Mouse (Mus musculus): Measurements from ENCODE around the gene Osbpl7. TPM values are rescaled to one million over a fixed set of nuclear protein-coding genes. Genes with fewer than 3 reads are reported as not detected.

The Osbpl7 gene
- polyA plus RNA-seq, 1 experiment from 2014 or later, result 10.8 TPM

- no peaks in the 10 kb centered on the region for H3K9me3 ChIP-seq
- H3K4me2 ChIP-seq (replicated peaks), result no peak overlapping the region
- H3K27ac ChIP-seq (replicated peaks), result no peak overlapping the region
- no peak for ATAC-seq (ENCODE audit: low FRiP score, low read depth)
- H3K27me3 ChIP-seq, result no peaks in the 10 kb centered on the region
- H3K9ac ChIP-seq (replicated peaks), result no peak overlapping the region
- H3K4me3 ChIP-seq, result no peak overlapping the region
- H3K4me1 ChIP-seq, result no peaks in the 10 kb centered on the region
- peaks cover 25% of the 10 kb centered on the region for H3K36me3 ChIP-seq
- WGBS, result 90% methylated on average over 2 of the region's 2 CpGs
Observed at GRCm38 (mm10) chr11:97069770-97070169, 19.3 kb downstream of the Osbpl7 start.

- Histone ChIP-seq H3K4me3 (no peak overlapping the region), H3K4me2 (replicated peaks) (no peak overlapping the region), H3K4me1 (no peaks in the 10 kb centered on the region), H3K27me3 (no peaks in the 10 kb centered on the region), H3K9me3 (no peaks in the 10 kb centered on the region), H3K9ac (replicated peaks) (no peak overlapping the region), H3K36me3 (peaks cover 19% of the 10 kb centered on the region), H3K27ac (replicated peaks) (no peak overlapping the region)
- WGBS, result 60% methylated on average over 1 of the region's 1 CpGs
- ATAC-seq (ENCODE audit: low FRiP score, low read depth), result no peak
Observed at GRCm38 (mm10) chr11:97071129-97071528, 20.7 kb downstream of the Osbpl7 start.

- 0 out of 2 replicates have a peak, but pooled peaks have one; percentile 41 for ATAC-seq (ENCODE audit: low FRiP score, low read depth)
Observed at GRCm38 (mm10) chr11:97072533-97072932, 22.1 kb downstream of the Osbpl7 start.

GRCm38 (mm10) chr11:97074235-97074634, 23.8 kb downstream of the Osbpl7 start:
- WGBS, result 77% methylated on average over 8 of the region's 8 CpGs
- Histone ChIP-seq H3K4me3 (no peak overlapping the region), H3K27me3 (no peaks in the 10 kb centered on the region), H3K4me2 (replicated peaks) (no peak overlapping the region), H3K27ac (replicated peaks) (no peak overlapping the region), H3K36me3 (no peaks in the 10 kb centered on the region), H3K9ac (replicated peaks) (no peak overlapping the region), H3K4me1 (no peaks in the 10 kb centered on the region), H3K9me3 (no peaks in the 10 kb centered on the region)
- ATAC-seq (ENCODE audit: low FRiP score, low read depth), result no peak

More at GRCm38 (mm10) chr11:97072533-97072932, 22.1 kb downstream of the Osbpl7 start:
- H3K9ac ChIP-seq (replicated peaks), result no peak overlapping the region
- H3K4me1 ChIP-seq, result no peaks in the 10 kb centered on the region
- 35% methylated on average over 3 of the region's 3 CpGs for WGBS
- H3K27ac ChIP-seq (replicated peaks), result no peak overlapping the region
- no peaks in the 10 kb centered on the region for H3K27me3 ChIP-seq
- H3K4me2 ChIP-seq (replicated peaks), result no peak overlapping the region
- H3K9me3 ChIP-seq, result no peaks in the 10 kb centered on the region
- no peak overlapping the region for H3K4me3 ChIP-seq
- H3K36me3 ChIP-seq, result peaks cover 8% of the 10 kb centered on the region

- no peak overlapping the region for H3K9ac ChIP-seq (replicated peaks)
- no peak for ATAC-seq (ENCODE audit: low FRiP score, low read depth)
- peaks cover 6% of the 10 kb centered on the region for H3K27me3 ChIP-seq
- peaks cover 6% of the 10 kb centered on the region for H3K4me1 ChIP-seq
- no peaks in the 10 kb centered on the region for H3K36me3 ChIP-seq
- WGBS, result 59% methylated on average over 4 of the region's 4 CpGs
- H3K27ac ChIP-seq (replicated peaks), result no peak overlapping the region
- no peak overlapping the region for H3K4me3 ChIP-seq
- no peak overlapping the region for H3K4me2 ChIP-seq (replicated peaks)
- no peaks in the 10 kb centered on the region for H3K9me3 ChIP-seq
Observed at GRCm38 (mm10) chr11:97078751-97079150, 28.3 kb downstream of the Osbpl7 start.

GRCm38 (mm10) chr11:97080291-97080690, 29.9 kb downstream of the Osbpl7 start:
- no peak overlapping the region for H3K4me3 ChIP-seq
- peaks cover 14% of the 10 kb centered on the region for H3K27me3 ChIP-seq
- no peaks in the 10 kb centered on the region for H3K9me3 ChIP-seq
- no peak overlapping the region for H3K4me2 ChIP-seq (replicated peaks)
- no peak overlapping the region for H3K27ac ChIP-seq (replicated peaks)
- H3K9ac ChIP-seq (replicated peaks), result no peak overlapping the region
- H3K4me1 ChIP-seq, result peaks cover 12% of the 10 kb centered on the region
- ATAC-seq (ENCODE audit: low FRiP score, low read depth), result no peak
- no peaks in the 10 kb centered on the region for H3K36me3 ChIP-seq
- WGBS, result 8% methylated on average over 9 of the region's 9 CpGs

GRCm38 (mm10) chr11:97082977-97083376, 32.5 kb downstream of the Osbpl7 start:
- no peak for ATAC-seq (ENCODE audit: low FRiP score, low read depth)
- Histone ChIP-seq H3K4me1 (peaks cover 12% of the 10 kb centered on the region), H3K9me3 (0 out of 2 replicates have a peak, but pooled peaks cover 3% of the 10 kb centered on the region), H3K36me3 (no peaks in the 10 kb centered on the region), H3K27me3 (peaks cover 14% of the 10 kb centered on the region), H3K9ac (replicated peaks) (no peak overlapping the region), H3K27ac (replicated peaks) (no peak overlapping the region), H3K4me3 (no peak overlapping the region), H3K4me2 (replicated peaks) (no peak overlapping the region)
- WGBS, result 46% methylated on average over 11 of the region's 11 CpGs

GRCm38 (mm10) chr11:97083401-97084140, 33.1 kb downstream of the Osbpl7 start:
- 49% methylated on average over 22 of the region's 22 CpGs for WGBS
- no peak overlapping the region for H3K4me3 ChIP-seq

GRCm38 (mm10) chr11:97084821-97085505, 34.5 kb downstream of the Osbpl7 start:
- Histone ChIP-seq H3K9ac (replicated peaks) (no peak overlapping the region), H3K36me3 (no peaks in the 10 kb centered on the region), H3K4me3 (no peak overlapping the region), H3K9me3 (peaks cover 8% of the 10 kb centered on the region; the same call in 1 of the 2 replicates), H3K4me1 (peaks cover 12% of the 10 kb centered on the region), H3K27ac (replicated peaks) (no peak overlapping the region), H3K27me3 (peaks cover 14% of the 10 kb centered on the region), H3K4me2 (replicated peaks) (no peak overlapping the region)
- no peak for ATAC-seq (ENCODE audit: low FRiP score, low read depth)
- WGBS, result 91% methylated on average over 15 of the region's 15 CpGs

More at GRCm38 (mm10) chr11:97083401-97084140, 33.1 kb downstream of the Osbpl7 start:
- H3K4me1 ChIP-seq, result peaks cover 12% of the 10 kb centered on the region
- H3K9me3 ChIP-seq, result 0 out of 2 replicates have a peak, but pooled peaks cover 3% of the 10 kb centered on the region
- ATAC-seq (ENCODE audit: low FRiP score, low read depth), result no peak
- peaks cover 14% of the 10 kb centered on the region for H3K27me3 ChIP-seq
- H3K4me2 ChIP-seq (replicated peaks), result no peak overlapping the region
- no peak overlapping the region for H3K27ac ChIP-seq (replicated peaks)
- no peaks in the 10 kb centered on the region for H3K36me3 ChIP-seq
- H3K9ac ChIP-seq (replicated peaks), result no peak overlapping the region

GRCm38 (mm10) chr11:97086365-97086764, 35.9 kb downstream of the Osbpl7 start:
- no peak overlapping the region for H3K9ac ChIP-seq (replicated peaks)
- H3K27me3 ChIP-seq, result peaks cover 18% of the 10 kb centered on the region
- no peaks in the 10 kb centered on the region for H3K36me3 ChIP-seq
- WGBS, result 74% methylated on average over 6 of the region's 6 CpGs
- H3K4me3 ChIP-seq, result no peak overlapping the region
- H3K4me1 ChIP-seq, result peaks cover 12% of the 10 kb centered on the region
- H3K4me2 ChIP-seq (replicated peaks), result no peak overlapping the region
- H3K9me3 ChIP-seq, result peaks cover 8% of the 10 kb centered on the region; the same call in 1 of the 2 replicates
- no peak overlapping the region for H3K27ac ChIP-seq (replicated peaks)
- ATAC-seq (ENCODE audit: low FRiP score, low read depth), result no peak

- Histone ChIP-seq H3K9ac (replicated peaks) (no peak overlapping the region), H3K27ac (replicated peaks) (no peak overlapping the region), H3K9me3 (no peaks in the 10 kb centered on the region), H3K4me3 (no peak overlapping the region), H3K36me3 (no peaks in the 10 kb centered on the region), H3K4me1 (no peaks in the 10 kb centered on the region), H3K27me3 (peaks cover 31% of the 10 kb centered on the region), H3K4me2 (replicated peaks) (no peak overlapping the region)
- no peak for ATAC-seq (ENCODE audit: low FRiP score, low read depth)
- WGBS, result 68% methylated on average over 2 of the region's 2 CpGs
Observed at GRCm38 (mm10) chr11:97094600-97094999, 44.2 kb downstream of the Osbpl7 start.

GRCm38 (mm10) chr11:97098791-97099190, 48.4 kb downstream of the Osbpl7 start:
- H3K27ac ChIP-seq (replicated peaks), result no peak overlapping the region
- H3K4me3 ChIP-seq, result no peak overlapping the region
- ATAC-seq (ENCODE audit: low FRiP score, low read depth), result no peak
- no peaks in the 10 kb centered on the region for H3K9me3 ChIP-seq
- no peaks in the 10 kb centered on the region for H3K36me3 ChIP-seq
- H3K9ac ChIP-seq (replicated peaks), result no peak overlapping the region
- peaks cover 39% of the 10 kb centered on the region for H3K27me3 ChIP-seq
- 27% methylated on average over 18 of the region's 18 CpGs for WGBS
- no peaks in the 10 kb centered on the region for H3K4me1 ChIP-seq
- no peak overlapping the region for H3K4me2 ChIP-seq (replicated peaks)

Measured in midbrain, embryonic 12.5 days (tissue).